Mouse (Mus musculus): ENCODE measurements around the gene Olfr449. TPM values are rescaled to one million over a fixed set of nuclear protein-coding genes. Genes with fewer than 3 reads are reported as not detected.

Olfr449 gene
- polyA plus RNA-seq (2015; fragmentation: Nextera tagmentation; extraction: Ambion mirVana), result not detected in 2 replicates

DNA sequence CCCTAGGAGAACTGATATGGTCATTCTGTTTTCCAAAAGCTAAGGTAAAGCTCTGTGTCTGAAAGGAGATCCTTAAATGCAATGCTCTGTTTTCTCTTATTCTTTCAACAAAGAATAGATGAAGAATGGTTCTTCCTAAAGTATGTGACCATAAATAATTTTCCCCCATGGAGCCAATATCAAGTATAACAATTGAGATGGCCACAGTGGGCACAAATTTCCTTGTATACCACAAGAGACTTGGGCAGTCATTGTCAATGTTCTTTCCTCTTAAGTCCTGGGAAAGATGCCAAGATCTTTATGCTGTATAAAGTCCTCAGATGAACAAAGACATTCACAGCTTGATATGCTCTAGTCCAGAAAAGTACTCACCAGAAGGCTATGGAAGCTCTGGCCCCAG lies at the start of gene Olfr449:
Gene Olfr449, plus strand, starts transcription at position 301 of the 400 bp plus-strand sequence.
- Histone ChIP-seq H3K27me3 (no peaks in the 10 kb centered on the region), H3K4me3 (no peak within 1 kb of the TSS), H3K9me3 (no peaks in the 10 kb centered on the region), H3K36me3 (no peaks in the 10 kb centered on the region), H3K4me1 (no peaks in the 10 kb centered on the region), H3K4me2 (replicated peaks) (no peak within 1 kb of the TSS), H3K27ac (no peak within 1 kb of the TSS), H3K9ac (no peak within 1 kb of the TSS)
- no peak for ATAC-seq (ENCODE audit: low FRiP score, low read depth)

DNA sequence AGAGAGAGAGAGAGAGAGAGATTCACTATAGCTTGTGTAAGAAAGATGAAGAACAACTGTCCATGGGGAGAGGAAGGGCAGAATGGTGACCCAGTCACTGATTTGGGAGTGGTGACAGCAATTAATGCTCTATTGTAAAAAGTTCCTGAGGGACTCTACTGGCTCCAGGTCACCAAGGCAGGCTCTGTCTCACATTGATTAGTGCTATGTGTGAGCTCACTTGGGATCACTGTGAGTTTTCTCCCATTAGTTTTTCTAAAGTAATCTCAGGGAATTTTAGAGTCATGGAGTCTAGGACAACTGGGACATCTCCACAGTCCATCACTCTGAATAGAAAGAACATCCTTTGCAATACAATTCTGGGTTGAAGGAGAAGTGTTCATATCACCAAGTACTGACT lies 49.4 kb upstream of the Olfr449 start, which contains the start of gene Olfr452:
Gene Olfr452, plus strand, starts transcription at position 301 of the 400 bp plus-strand sequence.
- Histone ChIP-seq H3K9ac (no peak within 1 kb of the TSS), H3K9me3 (no peaks in the 10 kb centered on the region), H3K27me3 (no peaks in the 10 kb centered on the region), H3K27ac (no peak within 1 kb of the TSS), H3K4me1 (no peaks in the 10 kb centered on the region), H3K36me3 (no peaks in the 10 kb centered on the region), H3K4me3 (no peak within 1 kb of the TSS), H3K4me2 (replicated peaks) (no peak within 1 kb of the TSS)
- no peak for ATAC-seq (ENCODE audit: low FRiP score, low read depth)

DNA sequence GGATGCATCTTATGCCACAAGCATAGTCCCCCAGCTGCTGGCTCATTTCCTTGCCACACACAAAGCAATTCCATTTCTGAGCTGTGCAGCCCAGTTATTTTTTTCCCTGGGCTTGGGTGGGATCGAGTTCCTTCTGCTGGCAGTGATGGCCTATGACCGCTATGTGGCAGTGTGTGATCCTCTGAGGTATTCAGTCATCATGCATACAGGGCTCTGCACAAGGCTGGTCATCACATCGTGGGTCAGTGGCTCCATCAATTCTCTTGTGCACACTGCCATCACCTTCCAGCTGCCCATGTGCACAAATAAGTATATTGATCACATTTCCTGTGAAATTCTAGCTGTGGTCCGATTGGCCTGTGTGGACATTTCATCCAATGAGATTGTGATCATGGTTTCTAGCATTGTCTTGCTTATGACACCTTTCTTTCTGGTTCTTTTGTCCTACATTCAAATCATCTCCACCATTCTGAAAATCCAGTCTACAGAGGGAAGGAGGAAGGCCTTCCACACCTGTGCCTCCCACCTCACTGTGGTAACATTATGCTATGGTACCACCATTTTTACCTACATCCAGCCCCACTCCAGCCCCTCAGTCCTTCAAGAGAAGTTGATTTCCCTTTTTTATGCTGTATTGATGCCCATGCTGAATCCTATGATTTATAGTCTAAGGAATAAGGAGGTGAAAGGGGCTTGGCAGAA lies 43.8 kb upstream of the Olfr449 start:
- Histone ChIP-seq H3K27me3 (no peaks in the 10 kb centered on the region), H3K9me3 (no peaks in the 10 kb centered on the region), H3K4me2 (replicated peaks) (no peak overlapping the region), H3K4me3 (no peak overlapping the region), H3K36me3 (no peaks in the 10 kb centered on the region), H3K27ac (no peak overlapping the region), H3K9ac (no peak overlapping the region), H3K4me1 (no peaks in the 10 kb centered on the region)
- ATAC-seq (ENCODE audit: low FRiP score, low read depth), result no peak
- 55% methylated on average over 4 of the region's 4 CpGs for WGBS

DNA sequence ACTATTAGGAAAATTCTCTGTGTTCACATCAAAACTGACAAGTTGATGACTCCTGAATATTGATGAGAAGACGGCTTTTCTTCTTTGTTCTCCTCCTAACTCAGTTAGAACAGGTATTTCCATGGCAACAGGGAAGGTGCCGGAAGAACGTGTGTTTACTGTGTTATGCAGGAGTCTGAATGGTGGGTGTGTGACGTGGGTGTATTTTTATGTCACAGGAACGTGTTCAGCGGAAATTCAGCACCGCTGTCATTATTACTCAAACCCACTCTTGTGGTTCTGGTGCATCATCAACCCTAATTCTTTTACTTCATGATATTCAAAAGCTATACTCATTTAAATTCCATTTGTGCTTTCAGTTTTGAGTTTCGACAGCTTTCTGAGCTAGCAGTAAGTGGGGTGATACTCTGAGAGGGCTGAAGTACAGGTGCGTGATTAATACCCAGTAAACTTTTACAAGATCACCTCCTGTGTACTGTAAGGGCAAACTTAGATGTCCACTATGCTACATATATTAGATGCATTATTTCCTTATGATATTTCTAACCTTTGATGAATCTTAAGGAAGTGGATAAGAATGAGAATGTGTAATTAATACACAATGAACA lies 43.1 kb upstream of the Olfr449 start:
- Histone ChIP-seq H3K4me1 (no peaks in the 10 kb centered on the region), H3K27me3 (no peaks in the 10 kb centered on the region), H3K36me3 (no peaks in the 10 kb centered on the region), H3K27ac (no peak overlapping the region), H3K4me2 (replicated peaks) (no peak overlapping the region), H3K9ac (no peak overlapping the region), H3K4me3 (no peak overlapping the region), H3K9me3 (no peaks in the 10 kb centered on the region)
- WGBS, result 82% methylated on average over 9 of the region's 9 CpGs
- no peak for ATAC-seq (ENCODE audit: low FRiP score, low read depth)

DNA sequence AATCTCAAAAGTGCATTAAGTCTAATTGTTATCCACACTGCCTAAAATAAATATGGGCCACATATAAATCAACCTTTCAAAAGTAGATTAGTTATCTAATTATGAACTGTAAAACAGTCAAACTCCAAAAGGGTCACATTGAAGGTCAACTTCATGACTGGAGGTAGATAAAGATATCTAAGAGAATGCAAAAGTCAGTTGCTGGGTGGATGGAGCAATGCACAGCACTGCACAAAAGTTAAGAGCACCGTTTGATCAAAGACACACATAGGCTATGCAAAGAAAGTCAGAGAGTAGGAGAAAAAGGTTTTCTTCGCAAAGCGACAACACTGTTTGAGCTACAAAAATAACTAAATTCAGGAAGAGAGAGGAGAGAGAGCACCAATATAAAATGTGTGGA lies 39.2 kb upstream of the Olfr449 start:
- WGBS, result 91% methylated on average over 3 of the region's 3 CpGs
- ATAC-seq (ENCODE audit: low FRiP score, low read depth), result no peak
- no peaks in the 10 kb centered on the region for H3K9me3 ChIP-seq
- H3K4me3 ChIP-seq, result no peak overlapping the region
- H3K4me1 ChIP-seq, result no peaks in the 10 kb centered on the region
- H3K27me3 ChIP-seq, result no peaks in the 10 kb centered on the region
- no peak overlapping the region for H3K9ac ChIP-seq
- no peak overlapping the region for H3K4me2 ChIP-seq (replicated peaks)
- no peak overlapping the region for H3K27ac ChIP-seq
- no peaks in the 10 kb centered on the region for H3K36me3 ChIP-seq

DNA sequence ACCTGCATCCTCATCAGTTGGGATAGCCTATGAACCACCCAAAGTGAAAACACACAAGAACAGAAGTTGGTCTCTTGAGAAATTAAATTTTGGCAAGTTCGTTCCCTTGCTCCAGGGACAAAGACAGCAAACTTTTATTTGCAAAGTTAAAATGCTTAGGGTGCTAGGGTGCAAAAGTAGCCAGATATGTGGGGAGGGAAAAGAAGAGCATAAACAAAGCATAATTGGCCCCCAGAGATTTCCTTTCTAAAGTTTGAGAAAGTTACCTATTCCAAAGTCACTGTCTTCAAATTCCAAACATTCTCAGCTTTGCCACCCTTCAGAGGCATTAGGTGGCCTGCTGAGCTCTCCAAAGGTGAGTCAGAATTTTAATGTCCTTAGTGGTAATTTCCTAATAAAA lies 22.5 kb upstream of the Olfr449 start, which contains the start of gene Olfr450:
Gene Olfr450, plus strand, starts transcription at position 301 of the 400 bp plus-strand sequence.
- H3K4me1 ChIP-seq, result no peaks in the 10 kb centered on the region
- H3K36me3 ChIP-seq, result no peaks in the 10 kb centered on the region
- H3K4me3 ChIP-seq, result no peak within 1 kb of the TSS
- H3K4me2 ChIP-seq (replicated peaks), result no peak within 1 kb of the TSS
- H3K9me3 ChIP-seq, result no peaks in the 10 kb centered on the region
- no peak for ATAC-seq (ENCODE audit: low FRiP score, low read depth)
- H3K27ac ChIP-seq, result no peak within 1 kb of the TSS
- WGBS, result 82% methylated on average over 1 of the region's 1 CpGs
- H3K9ac ChIP-seq, result no peak within 1 kb of the TSS
- no peaks in the 10 kb centered on the region for H3K27me3 ChIP-seq

DNA sequence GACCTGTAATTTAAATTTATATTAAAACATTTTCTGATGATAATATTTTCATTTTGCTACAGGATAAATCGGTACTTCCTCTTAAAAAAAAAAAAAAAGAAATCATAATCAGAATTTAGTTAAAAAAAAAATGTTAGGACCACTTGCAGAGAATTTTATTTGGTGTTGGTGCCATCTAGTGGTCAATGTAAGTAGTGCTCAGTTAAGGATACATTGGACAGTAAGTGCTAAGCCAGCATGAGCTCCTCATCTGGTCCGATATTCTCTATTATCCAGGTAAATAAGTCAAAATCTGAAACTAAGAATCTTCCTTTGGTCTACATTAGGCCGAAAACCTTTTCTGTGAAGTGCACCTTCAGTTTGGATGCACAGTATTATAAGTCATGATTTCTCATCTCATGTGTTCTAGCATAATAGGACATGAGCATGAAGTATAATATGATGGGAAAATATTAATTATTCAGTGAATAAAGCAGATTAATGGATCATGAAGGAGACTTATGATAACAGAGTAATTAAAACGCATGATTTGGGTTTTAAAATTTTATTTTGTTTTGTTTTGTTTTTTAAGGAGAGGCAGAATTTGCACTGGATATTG lies 26.1 kb downstream of the Olfr449 start:
- Histone ChIP-seq H3K27ac (no peak overlapping the region), H3K9me3 (no peaks in the 10 kb centered on the region), H3K36me3 (no peaks in the 10 kb centered on the region), H3K4me2 (replicated peaks) (no peak overlapping the region), H3K4me3 (no peak overlapping the region), H3K4me1 (no peaks in the 10 kb centered on the region), H3K9ac (no peak overlapping the region), H3K27me3 (no peaks in the 10 kb centered on the region)
- 15% methylated on average over 4 of the region's 4 CpGs for WGBS
- ATAC-seq (ENCODE audit: low FRiP score, low read depth), result no peak

DNA sequence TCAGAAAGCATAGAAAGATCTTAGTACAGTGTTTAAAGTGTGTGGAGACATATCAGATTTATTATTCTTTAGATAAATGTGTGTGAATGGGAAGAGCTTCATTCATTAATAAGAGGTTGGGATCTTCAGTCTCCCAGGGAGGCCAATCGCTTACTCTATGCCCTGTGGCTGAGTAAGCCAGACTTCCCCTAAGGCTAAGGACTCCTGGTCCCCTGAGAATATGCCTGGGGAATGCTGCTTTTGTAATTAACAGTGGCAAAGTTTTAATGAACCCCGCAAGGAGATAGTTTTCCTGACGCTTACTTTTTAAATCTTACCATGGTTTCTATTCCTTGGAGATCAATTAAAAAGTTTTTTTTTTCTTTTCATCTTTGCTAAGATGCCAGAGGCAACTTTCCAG lies 35.5 kb downstream of the Olfr449 start:
- no peaks in the 10 kb centered on the region for H3K9me3 ChIP-seq
- H3K9ac ChIP-seq, result no peak overlapping the region
- 57% methylated on average over 3 of the region's 3 CpGs for WGBS
- no peak overlapping the region for H3K4me3 ChIP-seq
- no peak overlapping the region for H3K27ac ChIP-seq
- H3K27me3 ChIP-seq, result no peaks in the 10 kb centered on the region
- no peaks in the 10 kb centered on the region for H3K4me1 ChIP-seq
- no peak overlapping the region for H3K4me2 ChIP-seq (replicated peaks)
- no peak for ATAC-seq (ENCODE audit: low FRiP score, low read depth)
- H3K36me3 ChIP-seq, result no peaks in the 10 kb centered on the region

DNA sequence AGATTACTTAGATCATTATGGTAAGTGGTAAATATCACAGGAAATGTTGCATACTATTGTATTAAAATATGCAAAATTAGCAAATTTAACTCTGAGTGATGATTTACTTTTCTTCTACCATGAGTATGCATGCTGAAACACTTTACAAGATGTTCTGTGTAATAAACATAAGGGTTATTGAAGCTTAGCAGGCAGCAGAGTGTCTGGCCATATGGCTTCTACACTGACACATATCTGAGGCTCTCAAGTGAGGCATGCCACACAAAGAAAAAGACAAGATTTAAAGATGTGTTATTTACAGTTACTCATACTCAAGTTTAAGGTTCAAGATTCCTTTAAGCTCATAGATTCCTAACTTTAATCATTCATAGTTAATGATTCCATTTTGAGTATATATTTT lies 42.1 kb downstream of the Olfr449 start:
- Histone ChIP-seq H3K27me3 (no peaks in the 10 kb centered on the region), H3K9me3 (no peaks in the 10 kb centered on the region), H3K4me2 (replicated peaks) (no peak overlapping the region), H3K4me3 (no peak overlapping the region), H3K9ac (no peak overlapping the region), H3K27ac (no peak overlapping the region), H3K36me3 (no peaks in the 10 kb centered on the region), H3K4me1 (no peaks in the 10 kb centered on the region)
- ATAC-seq (ENCODE audit: low FRiP score, low read depth), result no peak

Other genes with a start within 250 kb of the Olfr449 start
- gene Tcaf3, start 236.7 kb upstream of the Olfr449 start, polyA plus RNA-seq (2015; fragmentation: Nextera tagmentation; extraction: Ambion mirVana), result not detected in 2 replicates
- 5.6 TPM in 2 replicates for gene Tcaf2, start 189.1 kb upstream of the Olfr449 start, polyA plus RNA-seq (2015; fragmentation: Nextera tagmentation; extraction: Ambion mirVana)
- 88.2 and 93.1 TPM in 2 replicates for gene Tcaf1, start 124.3 kb upstream of the Olfr449 start, polyA plus RNA-seq (2015; fragmentation: Nextera tagmentation; extraction: Ambion mirVana)
- gene Olfr453, start 95.0 kb upstream of the Olfr449 start, polyA plus RNA-seq (2015; fragmentation: Nextera tagmentation; extraction: Ambion mirVana), result not detected in 2 replicates
- gene Olfr38, start 78.0 kb upstream of the Olfr449 start, polyA plus RNA-seq (2015; fragmentation: Nextera tagmentation; extraction: Ambion mirVana), result not detected in 2 replicates
- not detected in 2 replicates for gene Olfr452, start 49.3 kb upstream of the Olfr449 start, polyA plus RNA-seq (2015; fragmentation: Nextera tagmentation; extraction: Ambion mirVana)
- not detected in 2 replicates for gene Olfr450, start 22.4 kb upstream of the Olfr449 start, polyA plus RNA-seq (2015; fragmentation: Nextera tagmentation; extraction: Ambion mirVana)
- gene Olfr448, start 56.1 kb downstream of the Olfr449 start, polyA plus RNA-seq (2015; fragmentation: Nextera tagmentation; extraction: Ambion mirVana), result not detected in 2 replicates
- not detected in 2 replicates for gene Olfr447, start 74.5 kb downstream of the Olfr449 start, polyA plus RNA-seq (2015; fragmentation: Nextera tagmentation; extraction: Ambion mirVana)
- not detected in 2 replicates for gene Olfr446, start 87.0 kb downstream of the Olfr449 start, polyA plus RNA-seq (2015; fragmentation: Nextera tagmentation; extraction: Ambion mirVana)
- gene Olfr444, start 114.7 kb downstream of the Olfr449 start, polyA plus RNA-seq (2015; fragmentation: Nextera tagmentation; extraction: Ambion mirVana), result not detected in 2 replicates